Mouse (Mus musculus) left cerebral cortex, adult 6 months (tissue): ENCODE measurements around the gene Trappc6a. TPM values are rescaled to one million over a fixed set of nuclear protein-coding genes. Genes with fewer than 3 reads are reported as not detected.

Experiments used
- long read RNA-seq, 2 experiments: library from polyadenylated mRNA; unstranded; transcript quantifications; one replicate each; pipeline ENCODE4 v2.0.0; 2019 to 2020
- polyA plus RNA-seq: library from polyadenylated mRNA; unstranded; fragments of <200 nt; fragmentation: Nextera tagmentation; gene quantifications from 2 replicates; pipeline ENCODE4 v1.2.3, GENCODE M21; 2021

Trappc6a gene
- polyA plus RNA-seq: 37.7 and 37.9 TPM in 2 replicates
- long read RNA-seq, experiment 1, partial matches to known transcripts: 1 of 7 reads
- long read RNA-seq, experiment 1, other reads (novel, unspliced or antisense): 2 of 7 reads
- long read RNA-seq, experiment 2, transcript Trappc6a-201 (6 exons, 785 nt): major isoform, 28 of 40 reads
- long read RNA-seq, experiment 2, partial matches to known transcripts: 2 of 40 reads
- long read RNA-seq, experiment 2, other reads (novel, unspliced or antisense): 5 of 40 reads

DNA sequence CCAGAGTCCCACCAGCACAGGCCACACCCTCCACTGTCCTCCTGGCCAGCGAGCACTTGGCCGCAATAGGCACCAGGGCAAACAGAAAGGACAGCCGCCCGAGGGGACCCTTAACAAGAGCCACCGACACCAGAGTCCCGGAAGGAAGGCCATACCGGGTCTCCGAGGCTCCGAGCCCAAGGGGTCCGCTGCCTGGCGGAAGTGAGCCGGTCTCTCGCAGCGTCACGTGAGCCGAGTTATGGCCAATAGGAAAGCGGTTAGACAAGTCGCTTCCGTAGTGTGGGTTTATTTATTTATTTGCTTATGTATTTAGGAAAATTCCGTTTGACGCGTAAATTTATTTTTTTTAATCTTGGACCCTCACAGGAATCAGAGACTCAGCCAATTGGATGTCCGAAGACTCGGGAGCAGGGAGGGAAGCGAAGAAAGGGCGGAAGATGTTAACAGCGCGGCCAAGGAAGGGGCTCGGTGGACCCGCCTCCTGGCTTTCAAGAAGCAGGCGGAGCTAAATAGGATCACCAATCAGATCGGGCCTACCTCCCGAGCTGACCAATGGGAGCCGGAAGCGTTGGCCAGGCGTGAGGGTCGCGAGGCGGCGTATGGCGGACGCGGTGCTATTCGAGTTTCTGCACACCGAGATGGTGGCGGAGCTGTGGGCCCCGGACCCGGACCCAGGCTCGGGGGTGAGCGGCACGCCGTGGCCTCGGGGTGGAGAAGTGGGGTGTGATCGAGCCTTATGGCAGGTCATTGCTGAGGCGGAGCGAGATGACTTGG lies at the start of gene Trappc6a, which contains the start of gene Bloc1s3:
TSS of gene Trappc6a (plus strand) at position 246 of the 774 bp plus-strand sequence.
TSS of gene Bloc1s3 (minus strand) at position 218 of the 774 bp plus-strand sequence.

GRCm38 (mm10) chr7:19458591-19459111 lies 49.5 kb upstream of the Trappc6a start, which contains the start of gene Mark4:
TSS of gene Mark4 (minus strand) at chr7:19458821.

GRCm38 (mm10) chr7:19462884-19463381 lies 45.3 kb upstream of the Trappc6a start, which contains the start of gene Exoc3l2:
TSS of gene Exoc3l2 (plus strand) at chr7:19463331.

GRCm38 (mm10) chr7:19517652-19518365 lies 9.6 kb downstream of the Trappc6a start, which contains the start of gene Nkpd1:
TSS of gene Nkpd1 (plus strand) at chr7:19517838.

DNA sequence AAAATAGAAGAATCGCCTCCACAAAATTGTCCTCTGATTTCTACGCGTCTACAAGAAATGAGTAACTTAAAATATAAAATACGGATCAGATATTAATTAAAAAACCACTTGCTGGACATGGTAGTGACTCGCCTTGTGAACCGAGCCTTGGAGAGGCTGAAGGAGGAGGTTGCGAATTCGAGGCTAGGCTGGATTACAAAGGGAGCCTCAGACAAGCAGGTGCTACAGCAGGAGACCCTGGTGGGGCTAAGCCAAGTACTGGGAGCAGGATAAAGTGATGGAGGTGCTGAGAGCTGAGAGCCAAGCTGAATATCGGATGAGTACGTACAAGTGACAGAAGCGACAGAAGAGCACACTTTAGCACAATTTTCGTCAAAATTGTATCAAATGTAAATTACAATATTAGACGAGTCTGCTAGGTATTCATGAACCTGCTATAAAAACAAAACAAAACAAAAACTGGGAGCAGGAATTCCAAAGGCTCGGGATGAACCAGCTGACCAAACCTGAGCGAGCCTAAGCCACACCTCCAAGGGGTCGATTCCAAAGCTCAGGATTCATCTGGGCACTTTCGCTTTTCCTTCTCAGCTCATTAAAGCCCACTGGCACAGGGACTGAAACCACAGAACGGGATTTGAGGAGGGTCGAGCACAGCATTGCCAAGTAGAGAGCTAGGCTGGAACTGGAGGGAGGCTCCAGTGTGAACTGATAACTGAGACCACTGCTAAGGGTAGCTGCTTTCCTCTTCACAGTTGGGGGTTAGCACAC lies 54.6 kb downstream of the Trappc6a start, which contains the start of gene Ppp1r37:
TSS of gene Ppp1r37 (minus strand) at position 434 of the 768 bp plus-strand sequence.

Other genes starting within 250 kb of the Trappc6a start
- 1.1 and 1.6 TPM in 2 replicates for gene Vasp, start 236.6 kb upstream of the Trappc6a start, polyA plus RNA-seq
- not detected in 2 replicates for gene Ppm1n, start 228.3 kb upstream of the Trappc6a start, polyA plus RNA-seq
- 28.0 and 79.4 TPM in 2 replicates for gene Rtn2, start 225.8 kb upstream of the Trappc6a start, polyA plus RNA-seq
- 1.2 and 3.1 TPM in 2 replicates for gene Fosb, start 198.3 kb upstream of the Trappc6a start, polyA plus RNA-seq
- 44.3 and 59.0 TPM in 2 replicates for gene Ercc1, start 163.6 kb upstream of the Trappc6a start, polyA plus RNA-seq
- 15.0 and 15.5 TPM in 2 replicates for gene Cd3eap, start 148.9 kb upstream of the Trappc6a start, polyA plus RNA-seq
- 0.76 and 2.5 TPM in 2 replicates for gene Ppp1r13l, start 148.6 kb upstream of the Trappc6a start, polyA plus RNA-seq
- 3.6 and 6.7 TPM in 2 replicates for gene Ercc2, start 126.4 kb upstream of the Trappc6a start, polyA plus RNA-seq
- gene Klc3, start 104.3 kb upstream of the Trappc6a start, polyA plus RNA-seq: 1.6 TPM in 2 replicates
- 0.15 and 0.31 TPM in 2 replicates for gene Ckm, start 103.6 kb upstream of the Trappc6a start, polyA plus RNA-seq
- gene Mark4, start 49.6 kb upstream of the Trappc6a start, polyA plus RNA-seq: 6.0 and 12.2 TPM in 2 replicates
- gene Exoc3l2, start 45.1 kb upstream of the Trappc6a start, polyA plus RNA-seq: 0.25 and 0.54 TPM in 2 replicates
- gene Bloc1s3, start within 50 bp of the Trappc6a start, polyA plus RNA-seq: 3.6 and 3.8 TPM in 2 replicates
- gene Nkpd1, start 9.4 kb downstream of the Trappc6a start, polyA plus RNA-seq: 1.3 and 2.3 TPM in 2 replicates
- gene Ppp1r37, start 54.7 kb downstream of the Trappc6a start, polyA plus RNA-seq: 2.7 and 31.4 TPM in 2 replicates
- gene Zfp296, start 68.9 kb downstream of the Trappc6a start, polyA plus RNA-seq: 3.1 and 3.6 TPM in 2 replicates
- gene Gemin7, start 69.2 kb downstream of the Trappc6a start, polyA plus RNA-seq: 140 and 141 TPM in 2 replicates
- gene Clasrp, start 96.1 kb downstream of the Trappc6a start, polyA plus RNA-seq: 9.7 and 15.1 TPM in 2 replicates
- 5.7 and 8.2 TPM in 2 replicates for gene Relb, start 121.0 kb downstream of the Trappc6a start, polyA plus RNA-seq
- 86.9 and 119 TPM in 2 replicates for gene Clptm1, start 156.6 kb downstream of the Trappc6a start, polyA plus RNA-seq
- not detected in 2 replicates for gene Apoc2, start 169.5 kb downstream of the Trappc6a start, polyA plus RNA-seq
- not detected in 2 replicates for gene Gm44805, start 173.0 kb downstream of the Trappc6a start, polyA plus RNA-seq
- not detected in 2 replicates for gene Apoc4, start 173.1 kb downstream of the Trappc6a start, polyA plus RNA-seq
- 1.7 and 5.7 TPM in 2 replicates for gene Apoc1, start 184.3 kb downstream of the Trappc6a start, polyA plus RNA-seq
- gene Apoe, start 190.8 kb downstream of the Trappc6a start, polyA plus RNA-seq: 7,501 and 8,830 TPM in 2 replicates
- gene Tomm40, start 207.0 kb downstream of the Trappc6a start, polyA plus RNA-seq: 148 and 163 TPM in 2 replicates
- gene Nectin2, start 242.1 kb downstream of the Trappc6a start, polyA plus RNA-seq: 5.5 and 5.7 TPM in 2 replicates